Mouse (Mus musculus) small intestine, adult 2 months (tissue): Measurements from ENCODE around the gene Rfc2.

ENCODE experiments used
- CTCF ChIP-seq: fragments of 200-500 bp; IDR thresholded peaks from 2 replicates; pipeline ENCODE4 v1.5.1; 2012; ENCODE audit warnings: low read depth, mild to moderate bottlenecking, control low read depth, inconsistent platforms, low read length, moderate library complexity, mixed read lengths; ENCODE audit not compliant: insufficient replicate concordance, insufficient read length; ENCODE audit errors: extremely low read depth
- POLR2A ChIP-seq: fragments of 200-500 bp; IDR thresholded peaks from 2 replicates; pipeline ENCODE4 v1.6.1; 2012; ENCODE audit warnings: low read depth, mild to moderate bottlenecking, control low read depth, inconsistent platforms, low read length, moderate library complexity

- TF ChIP-seq CTCF (no peak), POLR2A (no peak)
These were observed 57.5 kb downstream of the Rfc2 start for GRCm38 (mm10) chr5:134638461-134639268.
